Mouse (Mus musculus) lung, postnatal 4 days (tissue): Measurements from ENCODE around the gene Ube2d3.
"Not testable (repeated sequence)": the region's sequence is repeated elsewhere in the genome, so short reads cannot be mapped to it uniquely, and the experiment has no call there.

Experiments used
- DNase-seq, 2 experiments: peaks; one replicate each; pipeline ENCODE4 v3.0.0; 2021

Ube2d3 gene

GRCm38 (mm10) chr3:135497956-135498355 lies 60.0 kb downstream of the Ube2d3 start:
- DNase-seq, result not testable (repeated sequence)

DNA sequence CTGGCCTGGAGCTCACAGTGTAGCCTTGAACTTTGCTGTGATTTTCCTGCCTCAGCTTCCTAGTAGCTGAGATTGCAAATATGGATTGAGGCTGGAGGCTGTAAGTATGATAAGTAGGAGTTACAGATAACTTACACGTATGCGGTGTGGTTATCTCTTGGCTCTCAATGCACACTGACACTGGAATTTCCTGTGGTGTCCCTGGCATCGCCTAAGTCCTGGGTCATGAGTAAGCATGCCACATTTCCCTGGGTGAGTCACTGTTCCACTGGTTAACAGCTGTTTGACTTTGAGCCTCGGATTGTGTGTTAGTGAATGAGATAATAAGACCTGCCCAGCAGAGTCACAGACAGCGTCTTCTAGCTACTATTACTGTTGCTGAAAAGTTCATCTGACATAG lies 60.9 kb downstream of the Ube2d3 start:
- no peak for DNase-seq

DNA sequence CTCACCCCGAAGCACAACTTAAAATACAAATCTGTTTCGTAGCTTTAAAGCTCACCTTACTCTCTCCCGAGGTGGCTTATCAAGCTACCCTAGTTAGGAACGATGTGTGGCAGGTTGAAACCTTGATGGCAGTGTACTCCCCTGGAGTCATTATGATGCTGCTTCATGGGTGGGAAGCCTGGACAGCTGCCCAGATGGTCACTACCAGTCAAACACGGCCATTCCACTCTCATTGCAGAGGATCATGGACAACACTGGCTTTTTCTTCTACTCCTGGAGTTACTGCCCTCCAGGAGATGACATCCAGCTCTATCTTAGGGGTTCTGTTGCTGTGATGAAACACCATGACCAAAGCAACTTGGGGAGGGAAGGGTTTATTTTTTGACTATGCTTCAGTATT lies 65.2 kb downstream of the Ube2d3 start:
- no peak for DNase-seq

- DNase-seq, result peak; percentile 65 to 79
Measured at GRCm38 (mm10) chr3:135505369-135505909, 67.5 kb downstream of the Ube2d3 start.

- no peak for DNase-seq
Measured at GRCm38 (mm10) chr3:135505916-135506482, 68.0 kb downstream of the Ube2d3 start.

DNA sequence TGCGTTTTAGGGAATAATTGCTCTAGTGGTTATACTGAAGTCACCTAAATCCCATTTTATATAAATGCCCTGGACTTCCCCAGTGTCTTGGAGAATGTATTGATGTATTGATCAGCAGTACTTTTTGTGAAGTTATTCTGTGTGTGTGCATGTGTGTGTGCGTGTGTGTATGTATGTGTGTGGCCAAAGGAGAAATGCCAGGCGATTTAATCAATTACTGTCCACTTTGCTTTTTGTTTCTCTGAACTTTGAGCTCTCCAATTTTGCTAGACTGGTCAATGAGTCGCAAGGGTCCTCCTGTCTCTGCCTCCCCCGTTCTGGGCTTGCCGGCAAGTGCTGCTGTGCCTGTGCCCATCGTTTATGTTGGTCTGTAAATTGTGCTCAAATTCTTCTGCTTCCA lies 69.6 kb downstream of the Ube2d3 start:
- DNase-seq, result no peak

DNA sequence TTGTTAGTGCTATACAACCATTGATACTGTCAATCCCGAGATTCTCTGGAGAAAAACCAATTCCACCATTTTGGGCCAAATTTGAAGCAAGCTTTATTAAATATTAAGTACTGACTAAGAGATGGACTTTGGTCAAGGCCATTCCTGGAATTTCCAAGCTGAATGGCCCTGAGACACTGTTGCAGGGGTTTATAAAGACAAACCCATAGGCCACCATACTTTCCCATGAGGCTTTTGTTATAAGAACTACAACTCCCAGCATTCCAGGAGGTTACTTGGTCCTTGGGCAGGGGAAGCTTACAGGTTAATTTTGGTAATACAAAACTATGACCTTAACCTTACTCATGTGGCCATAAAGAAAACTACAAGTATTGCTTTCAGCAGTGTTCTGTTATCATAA lies 70.2 kb downstream of the Ube2d3 start:
- no peak for DNase-seq

DNA sequence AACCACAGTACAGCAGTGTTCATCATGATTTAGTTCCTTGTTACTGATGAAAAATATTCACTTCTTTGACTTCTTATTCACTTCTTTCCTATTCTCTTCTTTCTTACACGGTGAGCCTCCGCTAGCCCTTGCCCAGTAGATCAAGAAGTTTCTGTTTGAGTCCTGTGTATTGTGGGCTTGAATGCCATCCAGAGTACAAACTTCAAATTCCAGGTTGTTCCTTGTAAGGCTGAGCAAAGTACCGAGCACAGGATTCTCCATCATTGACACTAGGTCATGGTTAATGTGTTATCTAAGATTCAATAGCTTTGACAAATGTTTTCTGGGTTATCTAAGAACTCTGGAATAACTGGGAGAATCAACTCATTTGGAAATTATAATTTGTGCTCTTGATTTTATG lies 72.4 kb downstream of the Ube2d3 start:
- DNase-seq, result no peak

- DNase-seq, result no peak
Measured at GRCm38 (mm10) chr3:135511683-135512082, 73.7 kb downstream of the Ube2d3 start.

GRCm38 (mm10) chr3:135513270-135513669 lies 75.3 kb downstream of the Ube2d3 start:
- DNase-seq, result no peak

DNA sequence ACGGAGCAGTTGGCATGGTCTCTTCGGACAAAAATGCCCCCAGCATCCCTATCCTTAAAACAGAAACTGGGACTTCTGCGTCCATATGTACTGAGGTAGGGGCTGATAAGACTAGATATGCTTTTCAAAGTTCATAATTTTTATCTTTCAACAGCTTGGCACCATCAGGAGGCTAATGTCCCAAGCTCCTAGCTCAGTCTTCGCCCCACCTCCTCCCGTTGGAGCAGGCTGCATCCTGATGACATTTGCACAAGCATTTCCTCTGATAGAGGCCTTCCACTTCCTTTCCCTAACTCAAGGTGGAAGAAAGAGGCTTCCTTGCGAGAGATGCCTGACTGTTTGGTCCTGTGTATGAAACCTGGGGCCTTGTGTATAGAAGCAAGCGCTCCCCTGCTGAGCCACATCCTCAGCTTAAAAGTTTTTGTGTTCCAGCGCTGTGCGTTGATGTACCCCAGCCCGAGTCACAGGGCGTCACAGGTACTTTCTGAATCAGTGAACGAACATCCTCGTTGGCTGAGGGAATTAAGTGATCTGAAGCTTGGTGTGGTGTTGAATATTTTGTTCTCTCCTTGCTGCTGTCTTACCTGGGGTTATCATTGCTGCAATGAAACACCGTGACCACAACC lies 76.0 kb downstream of the Ube2d3 start:
- DNase-seq, result no peak

DNA sequence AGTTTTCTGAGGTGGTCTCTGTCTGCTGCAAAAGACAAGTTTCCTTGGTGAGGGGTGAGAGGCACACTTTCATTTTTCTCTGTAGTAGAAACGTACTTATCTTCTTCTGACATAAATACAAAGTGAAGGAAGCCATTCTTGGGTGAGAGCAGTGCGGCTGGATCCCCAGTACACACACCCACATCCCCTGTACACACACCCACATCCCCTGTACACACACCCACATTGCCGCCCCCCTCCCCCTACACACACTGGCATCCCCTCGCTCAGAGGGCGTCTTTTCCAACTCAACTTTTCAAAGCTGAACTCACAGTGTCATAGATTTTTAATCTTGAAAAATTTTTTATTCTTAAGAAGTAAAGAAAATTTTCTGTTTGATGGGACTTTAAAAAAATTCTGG lies 77.3 kb downstream of the Ube2d3 start:
- DNase-seq, result no peak

DNA sequence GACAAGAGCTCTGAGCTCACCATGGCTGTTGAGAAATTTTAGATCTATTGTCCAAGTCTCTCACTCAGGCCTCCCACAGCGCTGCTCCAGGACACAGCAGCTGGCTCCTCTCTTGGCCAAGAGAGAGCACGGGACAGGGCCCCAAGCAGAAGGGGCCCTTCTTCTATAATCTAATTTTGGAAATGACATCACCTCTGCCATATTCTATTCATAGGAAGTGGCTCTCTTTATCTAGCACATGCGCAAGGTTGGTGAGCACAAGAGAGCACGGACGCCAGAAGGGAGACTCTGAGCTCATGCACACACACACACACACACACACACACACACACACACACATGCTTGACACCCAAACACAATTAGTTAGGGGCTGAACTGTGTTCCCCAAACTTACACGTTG lies 78.9 kb downstream of the Ube2d3 start:
- DNase-seq, result peak; percentile 50 to 83
